Mouse (Mus musculus): ENCODE results near the gene Cts6. TPM values are rescaled to one million over a fixed set of nuclear protein-coding genes. Genes with fewer than 3 reads are reported as not detected.
"Not testable (repeated sequence)": the region's sequence is repeated elsewhere in the genome, so short reads cannot be mapped to it uniquely, and the experiment has no call there.

The Cts6 gene
- not detected in 2 replicates for total RNA-seq (2017)

DNA sequence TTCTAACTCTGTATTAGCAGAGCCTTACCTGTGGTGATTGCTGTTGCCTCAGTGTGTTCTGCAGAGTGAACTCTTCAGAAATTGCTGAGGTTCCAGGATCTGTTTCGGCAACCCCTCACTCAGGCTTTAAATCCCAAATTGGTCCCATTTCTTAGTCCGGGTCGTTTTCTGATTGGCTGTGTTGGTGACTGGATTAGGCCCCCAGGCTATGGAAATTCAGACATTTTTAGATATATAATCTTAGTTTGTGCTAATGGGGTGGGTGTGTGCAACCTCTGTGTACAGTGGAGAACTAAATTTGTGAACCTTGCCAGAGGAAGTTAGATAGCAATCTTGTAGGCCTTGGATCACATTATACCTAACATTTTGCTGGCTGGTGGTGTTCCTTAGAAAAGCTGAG lies at the start of gene Cts6:
Cts6 (minus strand) TSS at position 101 of the 400 bp plus-strand sequence.
- ATAC-seq (replicated peaks in 1 of 2; ENCODE audit: insufficient read depth in 1 of 2, low FRiP score in 2 of 2, low TSS enrichment in 1 of 2, low read depth in 1 of 2, poor library complexity in 2 of 2, severe bottlenecking in 2 of 2): no peak

DNA sequence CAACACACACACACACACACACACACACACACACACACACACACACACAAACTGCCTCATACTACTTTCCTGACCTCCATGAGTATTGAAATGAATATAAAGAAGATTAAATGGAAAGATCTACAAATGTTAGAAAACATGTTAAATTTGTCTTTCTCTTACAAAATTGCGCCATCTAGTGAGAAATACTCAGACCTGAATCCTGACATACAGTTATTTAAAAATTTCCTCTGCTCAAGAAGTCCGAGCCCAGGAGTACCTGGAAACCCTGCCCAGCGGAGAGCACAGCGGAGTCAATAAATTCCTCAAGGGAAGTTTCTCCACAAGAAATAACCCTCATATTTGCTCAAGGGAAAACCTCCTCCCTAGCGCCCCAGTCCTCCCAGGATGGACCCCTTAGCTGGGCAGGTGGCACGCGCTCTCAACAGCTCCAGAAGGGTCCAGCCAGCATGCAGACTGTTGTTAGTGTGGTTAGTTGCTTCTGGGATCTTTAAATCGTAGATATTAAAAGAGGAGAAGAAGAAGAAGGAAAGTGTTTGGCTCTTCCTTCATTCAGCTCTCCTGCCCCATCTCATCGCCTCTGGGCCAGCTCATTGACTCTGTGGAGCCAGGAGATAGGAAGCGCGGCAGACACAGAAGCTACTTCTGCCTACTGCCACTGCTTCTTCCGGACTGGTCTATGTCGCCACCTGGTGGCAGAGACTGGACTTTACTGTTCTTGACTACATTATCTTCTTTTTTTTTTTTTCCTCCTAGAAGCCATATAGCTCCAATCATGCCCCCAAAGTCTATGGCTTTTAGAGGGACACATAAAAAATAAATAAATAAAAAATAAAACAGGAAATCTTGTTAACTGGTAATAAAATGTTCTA lies 38.1 kb upstream of the Cts6 start:
- ATAC-seq (replicated peaks in 1 of 2; ENCODE audit: insufficient read depth in 1 of 2, low FRiP score in 2 of 2, low TSS enrichment in 1 of 2, low read depth in 1 of 2, poor library complexity in 2 of 2, severe bottlenecking in 2 of 2): peak; percentile 99

DNA sequence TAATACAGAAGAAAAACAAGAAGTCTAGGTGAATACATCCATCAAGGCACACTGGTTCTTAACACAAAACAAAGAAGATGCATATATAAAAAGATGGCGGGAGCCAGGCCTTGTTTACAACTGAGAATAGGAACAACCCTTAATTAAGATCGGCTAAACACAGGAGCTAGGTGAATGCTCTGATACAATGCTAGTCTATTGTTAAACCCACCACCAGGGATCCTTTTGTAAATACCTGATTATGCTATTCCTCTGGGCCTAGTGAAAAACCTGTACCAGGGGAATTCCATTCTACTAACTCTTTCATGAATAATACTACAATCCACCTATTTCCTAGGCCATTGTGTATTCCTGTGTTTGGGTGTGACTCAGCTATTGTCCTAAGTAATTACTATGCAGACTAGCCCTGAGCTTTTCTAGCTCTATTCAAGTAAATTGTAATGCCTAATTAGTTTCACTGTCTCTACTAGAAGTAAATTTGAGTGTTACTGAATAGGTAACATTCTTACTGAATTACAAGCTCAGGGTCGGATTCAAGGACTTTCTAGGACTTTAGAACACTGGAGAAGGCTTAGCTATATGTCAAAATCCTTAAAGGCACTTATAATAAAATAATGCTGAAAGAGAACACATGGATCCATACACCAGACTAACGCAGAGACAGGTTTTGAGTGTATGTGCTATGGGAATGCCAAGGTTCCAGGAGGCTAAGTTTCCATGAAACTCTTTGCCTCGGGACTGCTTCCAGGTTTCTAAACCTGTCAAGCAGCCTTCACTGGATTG lies 17.9 kb downstream of the Cts6 start:
- ATAC-seq (replicated peaks in 1 of 2; ENCODE audit: insufficient read depth in 1 of 2, low FRiP score in 2 of 2, low TSS enrichment in 1 of 2, low read depth in 1 of 2, poor library complexity in 2 of 2, severe bottlenecking in 2 of 2): not testable (repeated sequence)

DNA sequence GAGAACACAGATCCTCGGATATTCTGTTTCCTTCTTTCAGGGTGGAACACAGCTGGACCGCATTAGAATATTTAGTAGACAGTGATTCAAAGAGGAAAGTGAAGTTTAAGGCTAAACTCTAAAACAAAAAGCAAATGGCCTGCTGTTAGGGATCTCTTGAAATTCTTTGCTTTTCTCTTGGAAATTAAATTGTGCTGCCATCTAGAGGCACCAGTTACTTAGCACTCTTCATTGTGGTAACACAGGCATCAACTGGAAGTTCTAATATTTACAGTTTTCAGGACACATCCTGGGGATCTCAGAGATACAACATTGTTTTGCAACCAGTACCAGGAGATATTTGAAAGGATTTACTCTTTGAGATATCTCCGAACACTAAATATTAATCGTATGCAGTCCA lies 38.6 kb downstream of the Cts6 start:
- 0 out of 4 replicates have a peak, but pooled peaks of 1 of the 2 experiments have one; percentile 37 for ATAC-seq (replicated peaks in 1 of 2; ENCODE audit: insufficient read depth in 1 of 2, low FRiP score in 2 of 2, low TSS enrichment in 1 of 2, low read depth in 1 of 2, poor library complexity in 2 of 2, severe bottlenecking in 2 of 2)

DNA sequence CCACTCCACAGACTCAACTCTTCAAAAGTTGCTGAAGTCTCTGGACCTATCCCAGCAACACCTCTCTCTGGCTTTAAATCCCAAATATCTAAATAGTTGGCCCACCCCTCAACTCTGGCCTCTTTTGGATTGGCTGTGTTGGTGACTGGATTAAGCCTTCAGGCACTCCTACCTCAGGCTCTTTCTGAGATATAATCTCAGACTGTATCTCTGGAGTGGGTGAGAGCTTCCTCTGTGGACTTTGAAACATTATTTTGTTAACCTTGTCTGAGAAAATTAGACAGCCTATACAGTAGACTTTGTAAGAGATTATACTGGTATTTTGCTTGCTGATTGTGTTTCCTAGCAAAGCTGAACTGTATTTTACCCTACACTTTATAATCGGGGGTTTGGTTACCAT lies 39.1 kb downstream of the Cts6 start, which contains the start of gene Ctsr:
Ctsr (minus strand) TSS at position 101 of the 400 bp plus-strand sequence.
- ATAC-seq (replicated peaks in 1 of 2; ENCODE audit: insufficient read depth in 1 of 2, low FRiP score in 2 of 2, low TSS enrichment in 1 of 2, low read depth in 1 of 2, poor library complexity in 2 of 2, severe bottlenecking in 2 of 2): no peak

Other genes starting within 250 kb of the Cts6 start
- gene Ctsj, start 197.5 kb downstream of the Cts6 start, total RNA-seq (2017): not detected in 2 replicates
- gene Ctsq, start 162.8 kb downstream of the Cts6 start, total RNA-seq (2017): not detected in 2 replicates
- gene Ctsr, start 39.2 kb downstream of the Cts6 start, total RNA-seq (2017): not detected in 2 replicates
- not detected in 2 replicates for gene Cts8, start 51.9 kb upstream of the Cts6 start, total RNA-seq (2017)
- gene Gm49398, start 85.4 kb upstream of the Cts6 start, total RNA-seq (2017): not detected in 2 replicates
- gene Cts7, start 154.8 kb upstream of the Cts6 start, total RNA-seq (2017): not detected in 2 replicates

All from hematopoietic stem cell, adult 5-6 weeks (primary cell).